Mouse (Mus musculus): ENCODE results near the gene Mok. TPM values are rescaled to one million over a fixed set of nuclear protein-coding genes. Genes with fewer than 3 reads are reported as not detected.
A peak's percentile ranks its signal among the peaks of the same experiment; 100 is the strongest.

The Mok gene
- polyA plus RNA-seq (2015; fragmentation: Nextera tagmentation; extraction: Ambion mirVana), result 0.80 and 0.85 TPM in 2 replicates

DNA sequence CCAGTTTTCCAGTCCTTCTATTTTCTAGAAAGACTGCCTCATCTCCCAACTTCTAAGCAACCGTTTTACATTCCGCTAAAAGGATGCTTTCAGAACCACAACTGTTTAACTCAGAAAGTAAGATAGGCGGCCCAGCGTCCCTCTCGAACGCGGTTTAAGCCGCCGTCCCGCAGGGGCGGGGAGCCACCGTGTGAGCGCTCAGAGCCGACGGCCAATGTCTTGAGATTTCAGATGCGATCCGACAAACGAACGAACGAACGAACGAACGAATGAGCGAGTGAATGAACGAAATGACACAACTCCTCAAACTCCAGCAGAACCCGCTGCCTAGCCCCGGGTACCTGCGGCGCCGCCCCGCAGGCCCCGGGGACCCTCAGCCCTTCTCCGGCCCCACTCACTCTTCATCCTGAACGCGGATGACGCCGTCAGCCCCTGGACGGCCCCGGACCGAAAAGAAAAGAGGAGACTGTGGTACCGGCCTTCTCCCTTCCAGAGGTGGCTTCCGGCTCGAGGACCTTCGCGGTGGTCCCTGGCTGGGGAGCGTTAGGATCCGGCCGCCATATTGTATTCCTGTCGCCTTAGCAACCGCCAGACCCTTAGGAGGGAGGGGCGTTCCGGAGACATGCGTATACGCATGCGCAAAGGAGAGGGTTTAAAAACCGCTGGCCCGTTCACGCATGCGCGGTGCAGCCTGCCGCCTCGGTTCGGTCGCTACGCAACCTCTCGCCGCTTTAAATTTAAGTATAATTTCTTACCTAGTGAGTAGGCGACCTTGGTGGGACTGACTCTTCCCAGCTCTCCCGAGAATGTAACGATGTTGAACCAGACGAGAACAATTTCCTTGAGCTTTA is at the start of gene Mok:
Gene Mok, minus strand, starts transcription at position 592 of the 851 bp plus-strand sequence.
- Histone ChIP-seq H3K9ac (ENCODE audit: low read depth, low read length) (peak within 1 kb of the TSS; percentile 23; the same call in 1 of the 2 replicates), H3K4me2 (replicated peaks; ENCODE audit: low read depth) (peak within 1 kb of the TSS; percentile 85), H3K9me3 (ENCODE audit: control insufficient read depth) (no peaks in the 10 kb centered on the region), H3K36me3 (ENCODE audit: control insufficient read depth, insufficient read depth) (no peaks in the 10 kb centered on the region), H3K27ac (ENCODE audit: low read depth, low read length) (no peak within 1 kb of the TSS), H3K4me3 (ENCODE audit: low read depth, low read length) (peak within 1 kb of the TSS; percentile 69), H3K4me1 (replicated peaks; ENCODE audit: control insufficient read depth, insufficient read depth, low read length) (peaks cover 5% of the 10 kb centered on the region; the same call in 1 of the 2 replicates), H3K27me3 (replicated peaks; ENCODE audit: control insufficient read depth, insufficient read depth, low read length) (no peaks in the 10 kb centered on the region)
- WGBS, result under 1% methylated on average over 71 of the region's 71 CpGs
- ATAC-seq, result peak; percentile 31; the same call in 1 of the 2 replicates
- TF ChIP-seq CTCF (IDR thresholded peaks at IDR 0.05; ENCODE audit: low read depth), result no peak

DNA sequence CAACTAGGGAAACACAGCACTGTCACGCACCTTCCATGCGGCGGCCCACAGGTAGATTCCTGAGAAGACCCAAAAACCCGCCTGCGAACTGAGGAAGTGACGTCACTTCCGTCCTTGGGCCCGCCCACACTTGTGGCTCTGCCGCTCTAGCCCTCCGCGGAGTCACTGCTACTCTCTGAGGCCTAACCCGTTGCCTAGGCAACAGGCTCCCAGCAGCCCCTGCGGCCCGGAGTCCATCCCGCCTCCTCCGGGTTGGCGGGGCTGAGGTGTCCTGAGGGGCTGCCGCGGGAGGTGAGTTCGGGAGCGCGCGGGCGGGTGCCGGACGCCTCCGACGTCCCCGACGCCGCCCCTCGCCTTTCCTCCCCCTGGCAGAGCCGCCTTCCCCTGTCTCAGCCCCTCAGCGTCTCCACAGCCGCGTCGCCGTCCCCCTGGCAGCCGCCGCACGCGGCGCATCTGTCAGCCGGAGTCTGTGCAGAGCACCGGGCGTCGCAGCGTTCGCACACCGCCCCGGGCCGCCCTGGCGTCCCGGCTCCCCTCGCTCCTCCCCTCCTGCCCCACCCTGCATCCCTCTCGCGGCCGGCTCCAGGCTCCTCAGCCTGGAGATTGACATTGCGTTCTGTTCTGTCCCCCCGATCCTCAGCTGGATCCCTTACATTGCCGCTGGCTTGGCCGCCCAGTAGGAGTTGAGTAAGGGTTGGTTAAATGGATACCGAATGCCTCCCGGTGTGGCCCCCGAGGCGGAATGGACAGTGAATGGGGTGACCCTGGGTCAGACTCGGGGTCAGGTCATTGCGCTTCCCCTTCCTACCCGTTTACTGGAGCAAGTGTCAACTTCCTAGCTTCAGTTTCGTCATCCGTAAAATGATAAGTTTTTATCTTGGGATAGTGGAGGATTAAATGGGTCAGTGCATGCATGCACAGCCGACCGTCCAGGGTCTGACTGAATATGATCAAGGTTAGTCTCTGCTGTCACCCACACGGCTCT is 48.6 kb upstream of the Mok start, which contains the start of the genes Cinp and Tecpr2:
Gene Cinp, minus strand, starts transcription at position 110 of the 985 bp plus-strand sequence.
Gene Tecpr2, plus strand, starts transcription at position 229 of the 985 bp plus-strand sequence.
- H3K9me3 ChIP-seq (ENCODE audit: control insufficient read depth), result no peaks in the 10 kb centered on the region
- peak within 1 kb of the TSS; percentile 80 for H3K4me2 ChIP-seq (replicated peaks; ENCODE audit: low read depth)
- H3K4me1 ChIP-seq (replicated peaks; ENCODE audit: control insufficient read depth, insufficient read depth, low read length), result peaks cover 7% of the 10 kb centered on the region; the same call in 1 of the 2 replicates
- peak within 1 kb of the TSS; percentile 69 for H3K27ac ChIP-seq (ENCODE audit: low read depth, low read length)
- WGBS, result under 1% methylated on average over 74 of the region's 74 CpGs
- H3K9ac ChIP-seq (ENCODE audit: low read depth, low read length), result peak within 1 kb of the TSS; percentile 77
- H3K4me3 ChIP-seq (ENCODE audit: low read depth, low read length), result peak within 1 kb of the TSS; percentile 79
- H3K27me3 ChIP-seq (replicated peaks; ENCODE audit: control insufficient read depth, insufficient read depth, low read length), result no peaks in the 10 kb centered on the region
- 0 out of 2 replicates have a peak, but pooled peaks have one; percentile 6 for TF ChIP-seq CTCF (IDR thresholded peaks at IDR 0.05; ENCODE audit: low read depth)
- no peaks in the 10 kb centered on the region for H3K36me3 ChIP-seq (ENCODE audit: control insufficient read depth, insufficient read depth)
- peak; percentile 98 for ATAC-seq

DNA sequence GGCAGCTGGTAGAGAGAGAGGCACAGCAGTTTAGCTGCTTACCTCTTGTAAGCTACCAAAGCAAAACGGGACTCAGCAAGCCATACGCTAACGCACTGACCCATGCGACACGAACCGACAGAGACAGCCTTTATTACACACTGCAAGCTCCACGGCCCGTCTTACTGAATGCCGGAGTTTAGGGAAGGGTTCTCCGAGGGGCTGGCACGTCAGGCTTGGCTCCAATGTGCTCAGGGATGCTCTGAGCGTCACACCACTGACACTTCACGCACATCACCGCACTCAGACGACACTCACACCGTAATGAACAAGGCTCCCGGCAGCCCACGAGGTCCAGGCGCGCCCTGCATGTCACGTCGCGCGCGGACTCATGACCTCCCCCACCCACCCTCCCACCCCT is 47.9 kb upstream of the Mok start:
- no peaks in the 10 kb centered on the region for H3K9me3 ChIP-seq (ENCODE audit: control insufficient read depth)
- no peak overlapping the region for H3K27ac ChIP-seq (ENCODE audit: low read depth, low read length)
- peaks cover 7% of the 10 kb centered on the region; the same call in 1 of the 2 replicates for H3K4me1 ChIP-seq (replicated peaks; ENCODE audit: control insufficient read depth, insufficient read depth, low read length)
- peak overlapping the region; percentile 79 for H3K4me3 ChIP-seq (ENCODE audit: low read depth, low read length)
- H3K9ac ChIP-seq (ENCODE audit: low read depth, low read length), result peak overlapping the region; percentile 77
- H3K27me3 ChIP-seq (replicated peaks; ENCODE audit: control insufficient read depth, insufficient read depth, low read length), result no peaks in the 10 kb centered on the region
- peak; percentile 52 for ATAC-seq
- under 1% methylated on average over 25 of the region's 25 CpGs for WGBS
- 0 out of 2 replicates have a peak, but pooled peaks cover 1% of the 10 kb centered on the region for H3K36me3 ChIP-seq (ENCODE audit: control insufficient read depth, insufficient read depth)
- no peak for TF ChIP-seq CTCF (IDR thresholded peaks at IDR 0.05; ENCODE audit: low read depth)
- peak overlapping the region; percentile 80 for H3K4me2 ChIP-seq (replicated peaks; ENCODE audit: low read depth)

DNA sequence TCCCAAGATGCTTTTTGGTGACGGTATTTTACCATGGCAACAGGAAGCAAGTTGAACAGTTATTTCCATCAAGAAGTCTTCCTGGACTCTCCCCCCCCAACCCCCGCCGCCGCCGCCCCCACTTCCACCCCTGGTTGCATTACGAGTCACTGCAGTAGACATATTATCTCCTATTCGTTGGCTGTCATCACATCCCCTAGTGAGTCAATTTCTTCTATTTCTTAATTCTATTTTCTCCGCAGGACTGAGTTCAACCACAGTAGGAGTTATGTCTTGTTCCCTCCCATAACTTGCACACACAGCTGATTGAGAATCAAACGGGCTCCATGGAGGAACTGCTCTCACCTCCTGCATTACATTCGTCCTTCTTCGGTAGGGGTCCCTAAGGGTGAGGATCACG is 47.4 kb upstream of the Mok start:
- WGBS, result 28% methylated on average over 12 of the region's 12 CpGs
- 0 out of 2 replicates have a peak, but pooled peaks cover 6% of the 10 kb centered on the region for H3K36me3 ChIP-seq (ENCODE audit: control insufficient read depth, insufficient read depth)
- no peaks in the 10 kb centered on the region for H3K9me3 ChIP-seq (ENCODE audit: control insufficient read depth)
- no peak for ATAC-seq
- no peaks in the 10 kb centered on the region for H3K27me3 ChIP-seq (replicated peaks; ENCODE audit: control insufficient read depth, insufficient read depth, low read length)
- H3K4me2 ChIP-seq (replicated peaks; ENCODE audit: low read depth), result peak overlapping the region; percentile 80
- H3K4me1 ChIP-seq (replicated peaks; ENCODE audit: control insufficient read depth, insufficient read depth, low read length), result peaks cover 7% of the 10 kb centered on the region; the same call in 1 of the 2 replicates
- H3K9ac ChIP-seq (ENCODE audit: low read depth, low read length), result peak overlapping the region; percentile 77
- no peak overlapping the region for H3K27ac ChIP-seq (ENCODE audit: low read depth, low read length)
- TF ChIP-seq CTCF (IDR thresholded peaks at IDR 0.05; ENCODE audit: low read depth), result no peak
- H3K4me3 ChIP-seq (ENCODE audit: low read depth, low read length), result peak overlapping the region; percentile 79

DNA sequence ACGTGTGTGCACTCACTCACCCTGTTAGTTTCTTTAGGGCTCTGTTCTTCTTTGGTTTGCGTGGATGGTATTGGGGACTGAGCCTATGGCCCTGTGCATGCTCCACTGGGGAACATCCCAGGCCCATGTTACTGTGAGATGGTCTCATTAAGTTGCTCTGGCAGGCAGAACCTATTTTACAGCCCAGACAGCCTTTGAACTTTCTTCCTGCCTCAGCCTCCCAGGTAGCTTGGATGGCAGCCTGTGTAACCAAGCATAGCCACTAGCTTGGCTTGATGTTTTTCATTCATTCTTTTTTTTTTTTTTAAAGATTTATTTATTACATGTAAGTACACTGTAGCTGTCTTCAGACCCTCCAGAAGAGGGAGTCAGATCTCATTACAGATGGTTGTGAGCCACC is 44.5 kb upstream of the Mok start:
- Histone ChIP-seq H3K36me3 (ENCODE audit: control insufficient read depth, insufficient read depth) (peaks cover 19% of the 10 kb centered on the region; the same call in 1 of the 2 replicates), H3K27me3 (replicated peaks; ENCODE audit: control insufficient read depth, insufficient read depth, low read length) (no peaks in the 10 kb centered on the region), H3K4me1 (replicated peaks; ENCODE audit: control insufficient read depth, insufficient read depth, low read length) (peaks cover 5% of the 10 kb centered on the region; the same call in 1 of the 2 replicates), H3K9ac (ENCODE audit: low read depth, low read length) (no peak overlapping the region), H3K9me3 (ENCODE audit: control insufficient read depth) (no peaks in the 10 kb centered on the region), H3K4me2 (replicated peaks; ENCODE audit: low read depth) (no peak overlapping the region), H3K27ac (ENCODE audit: low read depth, low read length) (no peak overlapping the region), H3K4me3 (ENCODE audit: low read depth, low read length) (no peak overlapping the region)
- no peak for ATAC-seq
- WGBS, result 93% methylated on average over 2 of the region's 2 CpGs
- TF ChIP-seq CTCF (IDR thresholded peaks at IDR 0.05; ENCODE audit: low read depth), result no peak

Measured in intestine, postnatal 0 days (tissue).